Mouse (Mus musculus) urinary bladder, postnatal 4 days (tissue): Measurements from ENCODE around the gene Dek.

ENCODE experiments used
- DNase-seq, 2 experiments: peaks; one replicate each; pipeline ENCODE4 v3.0.0; 2021 to 2022; ENCODE audit warnings: low spot score in 2 of 2

Dek gene

DNA sequence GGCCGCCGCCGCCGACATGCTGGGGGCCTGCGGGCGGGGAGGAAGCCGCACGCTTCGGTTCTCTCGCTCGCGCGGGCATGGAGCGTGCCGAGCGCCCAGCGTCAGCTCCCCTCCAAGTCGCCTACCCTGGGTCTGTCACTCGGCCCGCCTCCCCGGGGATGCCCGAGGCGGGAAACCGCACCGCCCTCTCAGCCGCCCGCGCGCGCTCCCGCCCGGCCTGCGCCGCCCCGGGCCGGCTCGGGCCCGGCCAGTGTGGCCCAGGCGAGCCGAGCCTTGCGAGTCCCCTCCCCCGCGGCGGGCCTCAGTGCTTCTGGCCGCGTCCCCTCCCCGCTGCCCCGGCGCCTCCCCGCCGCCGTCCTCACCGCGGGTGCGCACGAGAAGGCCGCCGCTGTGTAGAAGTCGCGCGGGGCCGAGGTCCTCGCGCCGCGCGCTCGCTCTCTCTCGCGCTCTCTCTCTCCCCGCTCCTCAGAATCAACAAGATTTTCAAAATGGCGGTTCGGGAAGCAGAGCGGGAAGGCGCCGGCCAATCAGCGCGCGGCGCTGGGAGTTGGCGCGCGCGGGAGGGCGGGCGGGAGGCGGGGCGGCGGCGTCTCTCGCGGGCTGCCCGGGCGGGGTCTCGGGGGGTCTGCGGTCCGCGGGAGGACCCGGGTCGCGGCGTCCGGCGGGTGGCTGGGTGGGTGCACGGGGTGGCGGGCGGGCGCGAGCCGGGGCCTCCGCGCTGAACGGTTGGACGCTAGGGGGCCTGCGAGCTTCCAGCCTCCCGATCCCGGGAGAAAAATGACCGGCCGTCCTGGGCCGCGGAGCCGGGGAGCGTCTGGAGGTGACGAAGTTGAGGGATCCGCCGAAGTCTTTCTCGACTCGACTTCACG is at the start of gene Dek:
Gene Dek (minus strand): TSS at position 491 of the 869 bp plus-strand sequence.
- DNase-seq, result peak; percentile 80 to 86

DNA sequence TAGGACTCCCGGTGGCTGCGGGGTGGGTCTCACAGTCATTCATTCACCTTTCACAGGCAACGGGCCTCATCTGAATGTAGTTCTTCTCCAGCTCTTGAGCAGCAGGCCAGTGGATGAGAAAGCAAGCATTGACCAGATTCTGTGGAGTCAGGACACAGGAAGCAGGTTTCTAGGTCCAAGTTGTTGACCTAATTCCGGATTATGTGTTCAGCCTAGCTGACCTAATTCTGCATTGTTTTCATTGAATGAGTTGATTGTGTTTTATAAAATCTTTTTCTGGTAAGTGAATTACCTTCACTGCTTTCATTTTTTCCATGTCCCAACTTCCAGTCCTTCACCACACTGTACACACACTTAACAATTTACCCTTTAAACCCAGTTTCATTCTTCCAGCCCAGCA is 48.9 kb upstream of the Dek start:
- DNase-seq, result no peak

DNA sequence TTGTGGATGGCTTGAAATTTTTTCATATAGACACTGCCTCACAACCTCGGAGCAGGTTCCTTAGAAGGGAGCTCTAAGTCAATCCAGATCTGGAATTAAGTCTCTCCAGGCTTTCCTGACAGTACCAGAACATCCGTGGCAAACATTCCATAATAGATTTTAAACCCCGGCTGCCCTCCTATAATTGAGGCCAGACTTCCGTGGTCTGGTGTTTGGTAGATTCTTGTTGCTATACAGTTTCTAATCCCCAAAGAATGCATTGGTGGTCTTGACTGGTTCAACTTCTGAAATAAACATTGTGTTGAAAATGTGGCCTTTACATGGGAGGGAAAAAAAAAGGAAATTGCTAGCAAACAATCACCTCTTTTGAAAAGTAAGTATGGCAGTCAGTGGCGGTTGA is 47.2 kb upstream of the Dek start:
- DNase-seq, result no peak

DNA sequence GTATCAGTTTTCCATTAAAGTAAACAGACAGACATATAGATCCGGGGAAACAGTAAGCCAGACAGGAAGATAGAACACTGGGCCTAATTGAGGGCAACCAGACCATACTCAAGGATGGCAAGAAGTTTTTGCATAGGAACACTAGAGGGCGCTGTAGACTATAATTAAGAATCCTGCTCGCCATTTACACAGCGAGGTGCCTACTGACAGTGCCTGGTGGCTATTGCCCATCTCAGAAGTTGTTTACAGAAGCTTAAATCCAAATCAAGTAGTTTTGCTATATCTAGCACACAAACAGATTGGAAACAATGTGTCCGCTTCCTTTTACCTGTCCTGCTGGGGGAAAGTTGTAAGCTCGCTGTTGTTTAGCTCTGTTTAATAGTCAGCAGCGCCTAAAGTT is 46.4 kb upstream of the Dek start:
- DNase-seq, result no peak

DNA sequence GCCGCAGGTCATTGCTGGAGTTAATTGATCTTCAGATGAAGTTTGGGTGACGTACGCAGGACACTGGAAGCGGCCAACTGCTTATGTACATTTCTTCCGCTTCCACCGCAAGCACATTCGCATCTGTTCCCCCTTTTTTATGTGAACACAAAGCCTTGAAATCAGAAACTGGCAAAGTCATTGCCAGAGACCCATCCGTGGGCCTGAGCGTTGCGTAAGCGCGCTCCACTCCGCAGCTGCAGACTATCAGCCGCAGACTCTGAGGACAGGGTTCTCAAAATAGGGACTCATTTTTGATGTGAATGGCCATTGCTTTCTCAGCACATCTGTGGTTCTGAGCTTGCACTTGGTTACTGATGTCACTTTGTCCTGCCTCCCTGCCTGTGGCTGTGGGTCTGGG is 45.1 kb upstream of the Dek start:
- DNase-seq, result no peak

DNA sequence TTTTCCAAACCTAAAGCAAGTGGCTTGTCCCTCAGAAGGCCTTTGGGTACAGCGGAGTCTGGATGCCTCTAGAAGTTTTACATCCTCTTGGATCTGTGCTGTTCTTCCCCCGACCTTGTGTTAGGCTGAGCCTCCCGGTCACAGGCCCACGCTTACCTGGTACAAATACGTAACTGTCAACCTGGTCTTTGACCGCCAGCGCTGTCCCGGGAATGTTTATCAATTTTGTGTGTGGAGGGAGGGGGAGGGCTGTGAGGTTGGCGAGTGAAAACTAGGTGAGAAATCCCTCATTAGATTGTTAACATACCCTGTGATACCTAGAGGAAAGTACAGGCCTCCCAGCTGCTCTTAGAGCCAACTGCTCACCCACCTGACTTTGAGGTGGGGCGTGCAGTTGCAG is 44.0 kb upstream of the Dek start:
- no peak for DNase-seq

DNA sequence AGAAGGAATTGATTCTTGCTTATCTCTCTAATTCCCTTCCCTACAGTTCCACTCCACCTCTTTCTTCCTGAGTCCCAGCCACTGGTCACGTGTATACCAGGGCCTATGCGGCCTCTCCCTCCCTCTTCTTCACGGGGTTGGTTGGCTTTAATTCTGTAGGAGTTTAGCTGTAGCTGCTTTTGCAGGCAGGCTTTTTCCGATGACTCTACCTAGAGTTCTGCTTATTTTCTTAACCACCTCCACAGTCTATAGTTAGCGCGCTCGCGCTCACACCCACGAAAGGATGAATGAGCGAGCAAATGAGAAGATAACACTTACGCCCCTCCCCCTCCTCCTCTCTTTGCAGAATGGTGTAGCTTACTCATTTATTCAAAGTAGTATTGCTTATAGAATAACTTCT is 42.6 kb upstream of the Dek start:
- no peak for DNase-seq

DNA sequence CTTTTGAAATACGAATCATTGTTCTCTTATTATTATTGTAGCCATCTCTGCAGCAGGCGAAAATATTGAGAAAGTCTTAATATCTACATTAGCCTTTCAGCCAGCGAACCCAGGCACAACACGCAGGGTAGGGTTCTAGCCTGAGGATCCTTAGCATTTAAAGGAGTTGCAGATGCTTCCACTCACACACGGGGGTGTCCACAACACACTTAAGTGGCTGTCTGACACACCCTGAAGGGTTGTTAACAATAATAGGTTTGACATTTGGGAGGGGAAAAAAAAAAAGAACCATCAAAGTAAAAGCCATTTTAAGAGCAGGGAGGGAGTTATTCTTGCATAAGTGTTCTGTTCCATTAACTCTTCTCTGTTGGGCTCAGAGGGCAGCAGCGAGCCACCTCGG is 40.4 kb upstream of the Dek start:
- no peak for DNase-seq

DNA sequence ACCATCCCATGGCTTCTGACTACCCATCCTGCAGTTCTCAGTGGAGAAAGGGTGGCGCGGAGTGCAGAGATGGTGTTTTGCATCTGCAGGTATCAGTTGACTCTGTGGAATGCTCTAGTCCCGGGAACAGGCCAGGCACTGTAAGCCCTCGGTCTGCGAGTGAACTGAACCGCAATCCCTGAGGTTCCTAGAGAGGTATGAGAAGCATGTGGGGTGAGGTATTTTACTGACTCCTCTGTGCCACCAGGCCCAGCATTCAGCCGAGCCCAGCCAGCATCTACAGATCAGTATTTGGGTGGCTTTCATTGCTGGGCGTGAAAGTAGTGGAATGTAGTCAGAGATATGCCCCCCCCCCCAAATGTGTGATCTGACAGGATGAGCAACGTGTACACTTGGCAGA is 39.9 kb upstream of the Dek start:
- DNase-seq, result no peak

DNA sequence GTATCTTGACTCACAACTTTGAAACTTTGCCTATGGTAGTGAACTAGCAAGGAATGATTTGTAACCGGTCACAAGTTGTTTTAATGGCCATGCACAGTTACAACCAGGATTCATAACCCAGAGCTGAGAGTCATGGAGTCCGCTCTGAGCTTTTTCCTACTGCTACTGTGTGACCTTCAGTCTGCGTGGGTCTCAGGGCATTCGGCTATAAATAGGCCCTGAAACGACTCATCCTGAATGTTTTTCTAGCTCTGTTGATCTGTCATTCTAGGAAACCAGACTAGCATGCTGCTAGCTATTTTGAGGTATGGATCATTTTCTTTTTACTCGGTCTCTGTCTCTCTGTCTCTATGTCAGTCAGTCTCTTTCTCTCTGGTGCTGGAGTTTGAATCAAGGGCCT is 36.8 kb upstream of the Dek start:
- no peak for DNase-seq

DNA sequence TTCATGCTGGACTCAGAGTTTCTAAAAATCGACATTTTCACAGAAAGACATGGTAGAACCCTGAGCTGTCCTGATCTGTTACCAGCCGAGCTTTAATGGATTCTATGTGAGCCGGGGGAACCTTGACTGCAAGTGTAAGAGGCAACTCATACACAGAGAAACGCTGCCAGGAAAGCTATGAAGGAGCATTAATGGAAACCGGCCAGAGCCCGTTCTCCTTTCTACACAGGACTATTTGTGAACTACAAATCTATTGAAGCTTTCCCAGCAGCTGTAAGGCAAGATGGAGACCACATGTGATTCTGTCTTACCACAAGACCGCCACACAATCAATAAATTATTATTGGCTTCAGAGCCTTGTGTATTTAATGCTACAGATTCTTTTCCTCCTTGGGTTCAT is 29.7 kb upstream of the Dek start:
- no peak for DNase-seq

DNA sequence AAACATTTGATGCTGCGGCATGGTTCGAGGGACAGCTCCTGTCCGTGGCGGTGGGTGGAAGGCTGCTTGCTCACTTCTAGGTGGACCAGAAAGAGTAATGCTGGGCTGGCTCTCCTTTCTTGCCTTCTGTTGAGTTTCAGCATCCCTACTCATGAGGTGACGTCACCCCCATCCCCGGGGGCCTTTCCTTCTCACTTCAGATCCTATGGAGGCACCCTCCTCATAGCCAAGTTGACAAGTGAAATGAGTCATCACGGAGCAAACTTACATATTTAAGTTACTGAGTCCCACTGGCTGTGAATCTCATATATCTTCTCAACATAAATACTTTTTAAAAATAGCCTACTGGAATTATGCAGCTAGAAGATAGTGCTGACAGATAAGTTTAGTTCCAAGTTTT is 28.8 kb upstream of the Dek start:
- DNase-seq, result no peak

DNA sequence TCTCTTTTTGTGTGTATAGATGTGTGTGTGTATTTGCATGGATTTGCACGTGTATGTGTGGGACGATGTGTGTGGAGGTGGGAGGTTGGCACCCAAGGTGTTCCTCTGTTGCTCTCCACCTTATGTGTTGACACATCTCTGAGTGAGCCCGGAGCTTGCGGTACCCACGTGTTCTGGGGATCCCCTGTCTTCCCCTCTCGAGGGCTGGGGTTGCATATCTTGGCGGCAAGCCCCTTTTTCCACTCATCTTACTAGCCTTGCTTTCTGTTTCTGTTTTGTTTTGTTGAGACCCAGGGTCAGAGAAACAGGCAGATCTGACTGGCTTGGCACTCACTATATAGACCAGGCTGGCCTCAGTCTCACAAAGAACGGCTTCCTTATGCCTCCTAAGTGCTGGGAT is 27.1 kb upstream of the Dek start:
- DNase-seq, result no peak

DNA sequence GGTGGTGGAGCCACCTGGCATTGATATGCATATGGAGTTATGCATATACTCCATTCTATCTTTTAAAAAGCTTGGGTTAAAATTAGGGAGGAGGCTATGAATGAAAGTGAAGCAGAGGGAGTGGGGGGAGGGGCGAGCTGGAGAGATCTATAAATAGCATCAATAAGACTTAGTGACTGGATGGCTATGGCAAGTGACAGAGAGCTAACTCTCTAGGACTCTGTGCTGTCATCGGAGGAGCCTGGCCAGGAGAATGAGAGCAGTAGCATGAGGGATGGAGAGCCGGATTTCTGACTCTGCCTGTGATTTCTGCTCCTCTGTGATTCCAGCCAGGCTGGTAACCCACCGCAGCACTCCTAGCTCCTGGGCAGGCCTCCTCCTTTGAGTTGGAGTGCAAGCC is 23.1 kb upstream of the Dek start:
- DNase-seq, result no peak

DNA sequence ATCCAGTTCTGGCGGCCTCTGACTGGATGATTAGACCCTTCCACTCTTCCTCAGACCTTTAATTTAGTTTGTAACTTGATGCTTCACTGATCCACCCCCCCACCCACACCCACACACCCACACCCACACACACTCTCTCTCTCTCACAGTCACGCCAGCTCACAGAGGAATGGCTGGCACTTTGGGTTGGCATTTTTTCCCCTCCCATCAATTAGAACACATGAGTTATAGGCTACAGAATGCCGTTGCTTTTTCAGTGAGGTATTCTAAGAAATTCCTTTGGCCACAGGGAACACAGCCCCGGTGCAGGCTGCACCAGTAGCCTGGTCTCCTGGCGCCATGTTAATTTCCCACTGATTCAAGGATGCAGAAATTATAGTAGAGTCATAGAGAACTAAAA is 19.6 kb upstream of the Dek start:
- no peak for DNase-seq

DNA sequence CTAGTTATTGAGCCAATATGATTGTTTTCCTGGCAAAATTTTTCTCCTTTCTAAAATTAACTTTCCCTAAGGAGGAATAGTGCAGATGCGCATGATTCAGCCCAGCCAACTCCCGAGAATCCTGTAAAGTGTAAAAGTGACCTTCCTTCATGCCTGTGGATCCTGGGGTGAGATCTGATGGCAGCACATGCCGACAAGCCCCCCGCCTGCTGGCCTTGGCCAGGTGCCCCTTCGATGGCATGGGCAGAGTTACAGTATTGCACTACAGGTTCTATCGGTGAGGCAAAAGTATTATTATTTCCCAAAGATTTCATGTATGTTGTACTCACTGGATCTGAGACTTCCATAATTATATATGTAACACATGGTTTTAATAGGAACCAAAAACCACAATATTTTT is 19.0 kb upstream of the Dek start:
- no peak for DNase-seq

DNA sequence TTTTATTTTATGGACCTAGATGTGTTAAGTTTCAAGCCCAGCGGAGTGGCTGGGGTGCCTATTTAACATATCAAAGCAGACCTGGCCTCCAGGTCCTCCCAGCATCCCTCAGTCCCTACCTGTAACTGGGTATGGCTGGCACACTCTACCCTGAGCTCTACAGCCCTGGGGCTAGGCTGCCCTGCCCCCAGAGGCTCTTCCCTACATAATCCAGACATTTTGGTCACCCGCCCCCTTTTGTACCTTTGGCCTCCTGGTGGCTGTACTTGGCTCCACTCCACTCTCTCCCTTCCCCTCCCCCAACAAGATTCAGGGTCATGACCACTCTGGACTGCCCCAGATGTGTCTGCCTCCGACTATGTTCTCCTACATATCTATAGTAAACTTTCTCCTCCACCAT is 18.4 kb upstream of the Dek start:
- DNase-seq, result no peak

DNA sequence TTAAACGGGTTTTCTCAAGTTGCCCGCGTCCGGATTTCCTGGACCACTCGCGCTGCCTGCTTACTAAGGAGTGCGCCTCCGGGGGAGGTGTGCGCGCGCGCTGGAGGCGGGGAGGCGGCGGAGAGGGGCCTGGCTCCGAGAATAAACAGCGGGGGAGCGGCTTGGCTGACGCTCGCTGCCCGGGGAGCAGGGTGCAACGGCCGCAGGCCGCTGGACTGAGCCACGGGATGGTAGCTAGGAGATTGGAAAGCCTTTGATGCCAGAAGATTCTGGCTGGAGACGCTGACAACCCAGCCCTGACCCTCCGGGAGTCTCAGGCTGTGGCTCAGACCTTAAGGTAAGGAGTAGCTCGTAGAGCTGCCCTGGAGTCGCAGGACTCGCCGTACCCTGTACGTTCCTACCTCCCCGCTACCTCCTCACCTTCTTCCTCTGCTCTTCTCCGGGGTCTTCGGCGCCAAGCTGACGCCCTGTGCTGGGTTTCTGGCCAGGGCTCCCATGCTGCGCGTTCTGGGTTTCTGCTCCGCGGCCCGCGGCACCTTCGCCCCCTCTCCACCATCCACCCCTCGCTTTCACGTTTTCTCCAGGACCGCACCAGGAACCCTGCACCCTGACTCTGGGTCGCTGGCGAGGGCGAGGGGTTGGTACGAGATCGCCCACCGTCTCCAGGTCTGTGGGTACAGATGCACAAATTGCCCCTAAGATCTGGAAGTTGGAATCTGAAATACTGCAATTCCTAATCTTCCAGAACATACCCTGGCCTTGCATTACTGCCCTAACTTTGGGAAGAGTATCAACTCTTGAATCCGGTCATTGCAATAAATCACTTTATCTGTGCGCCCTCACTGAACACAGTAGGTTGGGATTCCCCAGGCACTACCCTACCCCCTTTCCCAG is 16.8 kb upstream of the Dek start, which contains the start of gene Rnf144b:
Gene Rnf144b (plus strand): TSS at position 120 of the 894 bp plus-strand sequence.
- DNase-seq, result peak in 1 of 2 experiments; percentile 31

DNA sequence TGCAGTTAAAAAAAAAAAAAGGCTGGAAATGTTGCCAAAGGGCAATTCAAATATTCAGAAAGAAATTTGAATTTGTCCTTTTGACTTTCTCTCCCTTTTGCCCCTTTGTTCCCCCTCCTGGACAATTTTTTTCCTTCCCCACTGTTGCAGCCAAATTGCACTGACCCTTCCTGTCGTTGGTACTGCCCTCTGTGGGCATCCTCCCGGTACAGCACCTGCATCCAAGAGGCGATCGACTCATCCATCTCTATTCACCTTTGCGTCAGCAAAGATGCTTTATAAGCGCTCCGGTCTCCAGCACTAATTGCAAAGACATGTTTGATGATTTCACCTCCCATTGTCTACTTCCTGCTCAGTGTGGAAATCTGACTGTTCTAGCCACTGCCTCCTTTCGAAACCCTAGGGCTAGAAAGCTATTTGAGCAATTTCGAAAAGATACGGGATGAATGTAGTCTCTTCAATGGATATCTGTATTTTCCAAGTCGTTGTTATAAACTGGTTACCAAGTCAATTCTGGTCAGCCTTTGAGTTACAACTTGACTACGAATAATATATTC is 15.4 kb upstream of the Dek start:
- DNase-seq, result no peak

DNA sequence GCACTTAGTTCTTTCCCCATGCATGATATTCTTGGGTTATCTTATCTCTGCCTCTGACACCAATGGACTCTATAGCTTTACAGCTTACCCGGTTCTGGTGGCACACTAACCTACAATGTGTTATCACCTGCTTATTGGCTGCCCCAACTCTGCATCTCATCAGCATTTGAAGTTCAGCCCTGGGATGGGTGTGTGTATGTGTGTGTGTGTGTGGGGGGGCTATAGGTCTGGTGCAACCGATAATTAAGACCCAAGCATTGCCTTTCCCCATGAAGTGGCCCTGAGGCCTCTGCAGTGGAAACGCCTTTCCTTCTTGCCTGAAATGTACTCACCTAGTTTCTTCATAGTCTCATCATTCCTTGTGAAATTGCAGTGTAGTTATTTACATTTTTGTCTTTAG is 10.0 kb upstream of the Dek start:
- no peak for DNase-seq

DNA sequence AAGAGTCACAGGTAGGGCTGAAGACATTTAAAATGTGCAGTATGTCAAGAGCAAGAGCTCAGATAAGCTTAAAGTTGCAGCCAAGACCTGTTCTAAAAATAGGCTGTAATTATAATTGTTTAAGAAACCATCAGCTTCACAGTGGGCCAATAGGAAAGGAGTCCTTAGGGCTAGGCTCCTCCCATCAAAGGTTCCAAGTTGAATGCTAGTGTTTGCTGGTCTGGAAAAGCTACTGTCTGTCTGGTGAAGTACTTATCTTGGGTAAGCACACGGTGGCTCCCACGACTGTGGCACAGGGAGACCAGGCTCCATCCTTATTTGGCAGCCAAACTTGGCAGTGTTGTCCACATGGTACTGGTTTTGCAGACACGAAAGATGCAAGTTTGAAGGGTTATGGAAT is 6.9 kb upstream of the Dek start:
- no peak for DNase-seq

DNA sequence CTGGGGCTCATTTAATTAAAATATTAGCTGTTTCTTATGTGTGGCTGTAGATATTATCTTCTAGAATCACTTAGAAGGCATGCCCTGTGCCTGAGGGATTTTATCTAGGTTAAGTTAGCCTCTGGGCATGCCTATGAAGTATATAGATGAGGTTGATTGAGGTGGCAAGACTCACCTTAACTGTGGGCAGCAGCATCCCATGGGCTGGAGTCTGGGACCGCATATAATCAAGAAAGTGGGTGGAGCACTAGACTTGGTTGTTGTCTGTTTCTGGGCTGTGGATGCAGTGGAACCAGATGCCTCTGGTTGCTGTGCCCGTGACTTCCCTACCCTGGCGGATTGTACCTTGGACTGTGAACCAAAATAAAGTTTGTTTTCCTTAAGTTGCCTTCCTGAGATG is 6.1 kb upstream of the Dek start:
- no peak for DNase-seq

DNA sequence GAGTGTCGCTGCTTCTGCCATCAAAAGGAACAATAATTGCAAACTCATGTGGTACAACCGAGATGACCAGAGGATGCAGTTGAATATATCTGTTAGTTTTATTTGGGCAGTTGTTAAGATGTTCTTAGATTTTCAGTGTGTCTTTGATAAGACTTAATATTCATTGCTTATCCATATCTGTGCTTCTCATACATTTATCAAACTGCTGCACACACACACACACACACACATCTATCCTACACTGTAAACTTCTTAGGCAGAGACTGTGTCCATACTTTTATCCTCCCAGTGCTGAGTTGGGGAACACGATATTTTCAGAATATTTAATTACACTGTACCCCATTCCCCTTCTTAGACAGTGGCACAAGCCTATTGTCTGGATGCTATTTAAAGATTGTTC is 5.2 kb upstream of the Dek start:
- no peak for DNase-seq
